Mouse (Mus musculus): ENCODE measurements around the gene Ssr4.
A peak's percentile ranks its signal among the peaks of the same experiment; 100 is the strongest.

Gene Ssr4

DNA sequence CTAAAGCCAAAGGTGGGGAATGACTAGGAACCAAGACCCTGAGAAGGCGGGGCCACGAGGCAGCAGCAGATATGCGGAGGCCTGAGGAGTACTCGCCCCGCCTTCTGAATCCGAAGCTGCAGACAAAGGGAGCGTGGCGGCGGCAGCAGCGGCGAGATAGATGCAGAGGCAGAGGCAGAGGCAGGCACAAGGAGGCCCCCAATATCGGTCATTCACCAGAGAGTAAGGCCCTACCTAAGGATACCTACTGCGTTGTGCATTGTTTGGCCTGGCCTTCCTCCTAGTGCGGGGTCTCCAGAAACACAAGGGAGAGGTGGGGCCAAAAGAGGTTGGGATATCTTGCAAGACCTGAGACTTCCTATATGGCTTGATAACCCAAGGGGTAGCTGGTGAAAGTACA is 28.2 kb downstream of the Ssr4 start:
- DNase-seq (ENCODE audit: inconsistent ontology term) = no peak

- DNase-seq (ENCODE audit: inconsistent ontology term) = no peak
Measured at GRCm38 (mm10) chrX:73816596-73817314, 29.9 kb downstream of the Ssr4 start.

DNA sequence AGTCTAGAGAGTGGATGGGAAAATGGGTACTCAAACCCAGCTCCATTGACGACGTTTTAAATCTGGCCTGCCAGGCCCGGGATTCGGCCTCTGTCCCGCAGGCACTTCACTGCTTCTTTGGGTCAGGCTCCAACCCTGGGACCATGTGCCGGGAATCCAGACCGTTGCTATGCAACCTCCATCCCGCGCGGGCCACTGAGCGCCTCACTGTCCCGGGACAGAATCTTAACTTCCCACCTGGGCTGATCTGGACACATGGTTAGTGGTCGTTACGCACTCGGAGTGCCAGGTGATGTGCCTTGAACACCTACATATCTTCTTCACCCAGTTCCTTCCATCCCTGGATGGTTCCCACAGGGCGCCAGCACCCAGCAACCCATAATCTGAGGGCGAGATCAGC is 36.9 kb downstream of the Ssr4 start:
- no peak for DNase-seq (ENCODE audit: inconsistent ontology term)

- DNase-seq (ENCODE audit: inconsistent ontology term) = peak; percentile 68
Measured at GRCm38 (mm10) chrX:73824185-73825151, 37.6 kb downstream of the Ssr4 start, which contains the start of gene Pdzd4. Pdzd4 (minus strand) TSS chrX:73824969.

- no peak for DNase-seq (ENCODE audit: inconsistent ontology term)
Measured at GRCm38 (mm10) chrX:73835731-73836130, 48.9 kb downstream of the Ssr4 start.

- DNase-seq (ENCODE audit: inconsistent ontology term) = no peak
Measured at GRCm38 (mm10) chrX:73836691-73837090, 49.9 kb downstream of the Ssr4 start.
